In the genomic region with DNA sequence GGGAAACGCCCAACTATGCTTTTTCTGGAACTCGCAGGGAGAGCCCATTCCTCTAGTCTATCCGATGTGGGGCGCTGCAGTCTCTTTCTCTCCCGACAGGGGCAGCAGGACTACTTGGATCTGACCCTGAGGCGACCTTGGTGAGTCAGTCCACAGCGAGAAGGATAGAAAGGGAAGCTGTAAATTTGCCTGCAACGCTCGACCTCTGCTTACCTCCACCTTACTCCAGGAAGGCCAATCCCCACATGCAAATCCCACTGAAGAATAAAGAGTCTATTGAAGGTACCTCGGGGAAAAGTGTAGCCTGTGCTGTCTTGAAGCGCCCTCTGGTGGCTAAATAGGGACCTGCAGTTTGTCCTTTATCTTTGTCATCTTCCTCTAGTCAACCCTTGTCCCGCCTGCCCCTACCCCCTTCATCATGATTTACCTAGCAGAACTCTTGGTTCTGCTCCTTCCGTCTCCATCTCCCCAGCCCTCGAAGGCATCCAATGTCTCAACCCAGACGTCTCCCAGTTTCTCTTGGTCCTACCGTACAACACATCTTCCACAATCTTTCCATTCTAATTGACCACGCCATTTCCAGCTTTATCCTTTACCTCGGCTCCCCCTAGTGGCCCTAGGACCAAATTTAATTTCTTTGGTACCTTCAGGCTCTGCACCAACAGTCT, we compare ENCODE assay signal across 7 mouse cellular contexts. TPM values are rescaled to one million over a fixed set of nuclear protein-coding genes. Genes with fewer than 3 reads are reported as not detected.
DNase-seq lines count a peak whose midpoint lies in the region; ATAC-seq lines count a peak whose summit lies in the region.

No protein-coding gene starts in this region.

- peaks cover 53% of the 10 kb centered on the region for H3K4me1 ChIP-seq in embryonic facial prominence, embryonic 10.5 days
- peaks cover 51% of the 10 kb centered on the region for H3K4me1 ChIP-seq in limb, embryonic 10.5 days
- peaks cover 50% of the 10 kb centered on the region for H3K4me1 ChIP-seq in midbrain, embryonic 13.5 days (replicated peaks)

- WGBS in embryonic facial prominence, embryonic 10.5 days: under 1% methylated on average over 18 of the region's 18 CpGs
- WGBS in limb, embryonic 10.5 days: 2% methylated on average over 18 of the region's 18 CpGs
- 0% methylated on average over 18 of the region's 18 CpGs for WGBS in midbrain, embryonic 13.5 days

- peak; percentile 79 for ATAC-seq in granulocyte monocyte progenitor cell, adult 5-6 weeks (replicated peaks; ENCODE audit: poor library complexity, severe bottlenecking)
- peak; percentile 50 for ATAC-seq in midbrain, embryonic 13.5 days

- DNase-seq in adrenal gland, postnatal 10 days: peak; percentile 89
- DNase-seq in embryonic facial prominence, embryonic 10.5 days (ENCODE audit: low spot score): peak; percentile 86
- DNase-seq in kidney, adult 11 months: peak; percentile 84
- peak; percentile 90 for DNase-seq in limb, embryonic 10.5 days (ENCODE audit: low spot score)
- DNase-seq in spleen, adult 12 weeks (ENCODE audit: low spot score): peak; percentile 77

- H3K27me3 ChIP-seq in embryonic facial prominence, embryonic 10.5 days (replicated peaks; ENCODE audit: low read depth, poor library complexity, severe bottlenecking): peaks cover 48% of the 10 kb centered on the region
- H3K27me3 ChIP-seq in limb, embryonic 10.5 days (ENCODE audit: low read depth, poor library complexity, severe bottlenecking): peaks cover 26% of the 10 kb centered on the region
- peaks cover 4% of the 10 kb centered on the region; the same call in 1 of the 2 replicates for H3K27me3 ChIP-seq in midbrain, embryonic 13.5 days

- no peaks in the 10 kb centered on the region for H3K9me3 ChIP-seq in embryonic facial prominence, embryonic 10.5 days
- no peaks in the 10 kb centered on the region for H3K9me3 ChIP-seq in limb, embryonic 10.5 days (replicated peaks)
- H3K9me3 ChIP-seq in midbrain, embryonic 13.5 days: no peaks in the 10 kb centered on the region

- H3K9ac ChIP-seq in midbrain, embryonic 13.5 days (replicated peaks): 0 out of 2 replicates have a peak overlapping the region, but pooled peaks have one; percentile 39

- H3K27ac ChIP-seq in embryonic facial prominence, embryonic 10.5 days (replicated peaks): peak overlapping the region; percentile 82
- peak overlapping the region; percentile 76 for H3K27ac ChIP-seq in limb, embryonic 10.5 days
- 0 out of 2 replicates have a peak overlapping the region, but pooled peaks have one; percentile 57 for H3K27ac ChIP-seq in midbrain, embryonic 13.5 days

- peak overlapping the region; percentile 50 for H3K4me2 ChIP-seq in midbrain, embryonic 13.5 days (replicated peaks)

- no peaks in the 10 kb centered on the region for H3K36me3 ChIP-seq in embryonic facial prominence, embryonic 10.5 days (replicated peaks)
- no peaks in the 10 kb centered on the region for H3K36me3 ChIP-seq in limb, embryonic 10.5 days
- no peaks in the 10 kb centered on the region for H3K36me3 ChIP-seq in midbrain, embryonic 13.5 days

- H3K4me3 ChIP-seq in embryonic facial prominence, embryonic 10.5 days: peak overlapping the region; percentile 55
- peak overlapping the region; percentile 48 for H3K4me3 ChIP-seq in limb, embryonic 10.5 days
- peak overlapping the region; percentile 36 for H3K4me3 ChIP-seq in midbrain, embryonic 13.5 days (replicated peaks)

RNA-seq across cellular contexts. Expression of a gene that starts 4.3 kb away (rescaled TPM):
- under 1 TPM; 0.66 to 0.76 TPM for total RNA-seq in adrenal gland, postnatal 10 days (2021)
- 7.3 and 11.9 TPM in 2 replicates for polyA plus RNA-seq in embryonic facial prominence, embryonic 10.5 days (2016; fragmentation: Nextera tagmentation; extraction: Ambion mirVana)
- total RNA-seq in granulocyte monocyte progenitor cell, adult 5-6 weeks (2014; fragmentation: Nextera tagmentation): not detected in 2 replicates
- not detected in 2 replicates for total RNA-seq in granulocyte monocyte progenitor cell, adult 5-6 weeks (2017)
- polyA plus RNA-seq in limb, embryonic 10.5 days (2016; fragmentation: Nextera tagmentation; extraction: Ambion mirVana): 2.1 and 4.3 TPM in 2 replicates
- 8.5 and 10.3 TPM in 2 replicates for polyA plus RNA-seq in midbrain, embryonic 13.5 days (2015; fragmentation: Nextera tagmentation; extraction: Ambion mirVana)

Comparison
In these comparisons a context has a peak if more than half of its experiments do, and no peak if none do; other contexts are left out.
1. Peak in every context shown above with its lines: DNase-seq, ATAC-seq, H3K4me3 ChIP-seq and H3K27ac ChIP-seq.